Mouse (Mus musculus): Measurements from ENCODE around the gene Utrn. TPM values are rescaled to one million over a fixed set of nuclear protein-coding genes. Genes with fewer than 3 reads are reported as not detected.

Gene Utrn
- polyA plus RNA-seq, 1 experiment, result 14.9 TPM

DNA sequence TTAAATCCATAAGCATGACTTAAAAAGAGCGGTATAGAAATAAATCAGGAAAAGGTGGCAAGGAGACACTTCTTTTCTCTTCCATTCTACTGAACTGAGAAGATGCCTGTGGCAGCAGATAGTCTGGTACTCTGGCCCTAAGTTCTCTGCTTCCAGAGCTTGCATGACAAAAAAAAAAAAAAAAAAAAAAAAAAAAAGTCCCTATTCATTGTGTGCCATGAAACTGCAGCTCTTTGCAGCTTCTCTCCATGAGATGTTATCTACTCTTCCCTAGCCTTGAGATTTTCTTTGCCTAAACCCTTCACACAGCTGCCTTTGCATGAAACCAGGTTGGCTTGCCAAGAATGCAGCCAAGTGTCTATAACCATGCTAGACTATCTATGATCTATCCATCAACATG, 489.0 kb downstream of the Utrn start:
- no peaks in the 10 kb centered on the region; the same call in 1 of the 2 replicates for H3K36me3 ChIP-seq (ENCODE audit: control insufficient read depth, insufficient read depth, low read length)
- no peak for DNase-seq (ENCODE audit: low read depth in 1 of 2, low spot score in 2 of 2)
- H3K4me1 ChIP-seq (ENCODE audit: control insufficient read depth, insufficient read depth, insufficient read length), result no peaks in the 10 kb centered on the region
- no peak overlapping the region for H3K4me3 ChIP-seq (ENCODE audit: extremely low read depth, insufficient read depth, insufficient read length)
- TF ChIP-seq POLR2A (IDR thresholded peaks at IDR 0.05; ENCODE audit: low read depth, low read length), result no peak
- no peak for TF ChIP-seq CTCF (IDR thresholded peaks at IDR 0.05; ENCODE audit: extremely low read depth, insufficient read depth, insufficient read length, insufficient replicate concordance)
- H3K27me3 ChIP-seq (ENCODE audit: control insufficient read depth, insufficient read depth, low read length), result no peaks in the 10 kb centered on the region
- no peak overlapping the region for H3K27ac ChIP-seq (ENCODE audit: insufficient read depth, low read length)
- WGBS, result 96% methylated on average over 1 of the region's 1 CpGs

DNA sequence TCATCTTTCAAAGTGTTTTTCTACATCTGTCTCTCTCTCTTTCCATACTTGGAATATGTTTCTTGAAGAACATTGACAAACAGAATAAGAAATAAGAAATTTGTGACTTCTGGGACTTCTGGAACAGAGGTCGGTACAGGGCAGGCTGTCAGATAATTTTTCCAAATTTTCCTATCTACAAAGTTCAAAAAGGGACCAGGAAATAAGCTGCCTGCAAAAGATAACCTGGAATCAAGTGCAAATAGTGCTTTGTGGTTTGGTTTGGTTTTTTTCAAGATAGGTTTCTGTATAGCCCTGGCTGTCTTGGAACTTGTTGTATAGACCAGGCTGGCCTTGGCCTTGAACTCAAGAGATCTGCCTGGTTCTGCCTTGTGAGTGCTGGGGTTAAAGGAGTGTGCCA, 490.0 kb downstream of the Utrn start:
- no peaks in the 10 kb centered on the region for H3K27me3 ChIP-seq (ENCODE audit: control insufficient read depth, insufficient read depth, low read length)
- H3K4me3 ChIP-seq (ENCODE audit: extremely low read depth, insufficient read depth, insufficient read length), result no peak overlapping the region
- H3K4me1 ChIP-seq (ENCODE audit: control insufficient read depth, insufficient read depth, insufficient read length), result no peaks in the 10 kb centered on the region
- no peak overlapping the region for H3K27ac ChIP-seq (ENCODE audit: insufficient read depth, low read length)
- no peak for DNase-seq (ENCODE audit: low read depth in 1 of 2, low spot score in 2 of 2)
- 78% methylated on average over 1 of the region's 1 CpGs for WGBS
- H3K36me3 ChIP-seq (ENCODE audit: control insufficient read depth, insufficient read depth, low read length), result no peaks in the 10 kb centered on the region
- TF ChIP-seq CTCF (IDR thresholded peaks at IDR 0.05; ENCODE audit: extremely low read depth, insufficient read depth, insufficient read length, insufficient replicate concordance) (no peak), POLR2A (IDR thresholded peaks at IDR 0.05; ENCODE audit: low read depth, low read length) (no peak)

DNA sequence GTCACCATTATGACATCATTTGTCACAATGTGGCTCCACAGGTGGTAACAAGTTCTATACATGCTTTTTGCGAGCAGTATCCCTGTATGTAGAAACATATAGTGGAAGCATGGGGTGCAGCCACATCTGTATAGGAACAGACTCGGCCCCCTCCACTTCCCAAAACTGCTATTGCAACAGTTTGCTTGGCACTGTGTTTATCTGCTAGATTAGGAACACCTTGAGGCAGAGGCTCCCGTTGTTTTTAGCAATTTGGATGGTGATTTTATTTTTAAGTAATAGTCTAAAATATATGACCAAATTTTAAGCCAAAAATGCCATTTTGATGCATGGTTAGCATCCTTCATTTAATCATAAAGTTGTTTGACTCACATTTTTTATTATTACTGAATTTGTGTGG, 491.4 kb downstream of the Utrn start:
- 74% methylated on average over 3 of the region's 3 CpGs for WGBS
- no peaks in the 10 kb centered on the region for H3K4me1 ChIP-seq (ENCODE audit: control insufficient read depth, insufficient read depth, insufficient read length)
- no peak for DNase-seq (ENCODE audit: low read depth in 1 of 2, low spot score in 2 of 2)
- no peak for TF ChIP-seq CTCF (IDR thresholded peaks at IDR 0.05; ENCODE audit: extremely low read depth, insufficient read depth, insufficient read length, insufficient replicate concordance)
- TF ChIP-seq POLR2A (IDR thresholded peaks at IDR 0.05; ENCODE audit: low read depth, low read length), result no peak
- no peak overlapping the region for H3K27ac ChIP-seq (ENCODE audit: insufficient read depth, low read length)
- no peaks in the 10 kb centered on the region for H3K36me3 ChIP-seq (ENCODE audit: control insufficient read depth, insufficient read depth, low read length)
- no peaks in the 10 kb centered on the region for H3K27me3 ChIP-seq (ENCODE audit: control insufficient read depth, insufficient read depth, low read length)
- H3K4me3 ChIP-seq (ENCODE audit: extremely low read depth, insufficient read depth, insufficient read length), result no peak overlapping the region

DNA sequence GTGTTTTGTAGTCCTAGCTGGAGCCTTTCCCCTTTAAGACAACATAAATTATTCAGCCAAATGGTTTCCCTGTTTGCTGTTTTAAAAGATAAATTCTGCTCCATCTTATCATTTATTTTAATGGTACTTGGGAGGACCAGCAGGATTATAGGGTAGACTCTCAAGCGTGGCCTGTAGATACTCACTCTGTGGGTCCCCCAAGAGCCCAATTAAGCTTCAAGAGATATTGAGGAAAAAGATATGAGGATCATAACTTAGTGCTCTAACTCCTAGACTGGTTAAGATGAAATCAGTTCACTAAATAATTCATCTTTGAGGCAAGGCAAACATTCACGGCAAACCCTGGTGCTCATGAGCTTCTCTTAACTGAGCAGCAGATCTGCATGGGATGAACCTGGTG, 493.1 kb downstream of the Utrn start:
- TF ChIP-seq POLR2A (IDR thresholded peaks at IDR 0.05; ENCODE audit: low read depth, low read length), result no peak
- TF ChIP-seq CTCF (IDR thresholded peaks at IDR 0.05; ENCODE audit: extremely low read depth, insufficient read depth, insufficient read length, insufficient replicate concordance), result no peak
- WGBS, result 93% methylated on average over 2 of the region's 2 CpGs
- H3K36me3 ChIP-seq (ENCODE audit: control insufficient read depth, insufficient read depth, low read length), result no peaks in the 10 kb centered on the region
- no peaks in the 10 kb centered on the region for H3K4me1 ChIP-seq (ENCODE audit: control insufficient read depth, insufficient read depth, insufficient read length)
- H3K27ac ChIP-seq (ENCODE audit: insufficient read depth, low read length), result no peak overlapping the region
- no peak overlapping the region for H3K4me3 ChIP-seq (ENCODE audit: extremely low read depth, insufficient read depth, insufficient read length)
- no peak for DNase-seq (ENCODE audit: low read depth in 1 of 2, low spot score in 2 of 2)
- H3K27me3 ChIP-seq (ENCODE audit: control insufficient read depth, insufficient read depth, low read length), result no peaks in the 10 kb centered on the region

DNA sequence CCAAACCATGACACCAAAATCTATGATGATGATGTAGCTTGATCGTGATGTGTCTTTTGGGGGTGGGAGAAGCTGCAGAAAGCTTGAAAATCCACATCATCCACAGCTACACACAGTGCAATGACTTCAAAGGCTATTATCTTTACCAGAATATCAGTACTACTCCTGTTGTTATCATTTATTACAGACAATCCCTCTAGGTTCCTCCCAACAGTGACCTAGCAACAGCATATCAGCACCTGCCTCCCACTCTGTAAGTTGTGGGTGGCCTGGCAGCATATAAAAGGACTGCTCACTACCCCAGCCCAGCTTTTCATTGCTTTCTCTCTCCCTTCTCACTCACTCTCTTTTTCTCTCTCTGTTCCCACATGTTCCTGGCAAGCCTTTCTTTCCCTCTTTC, 494.4 kb downstream of the Utrn start:
- no peak for DNase-seq (ENCODE audit: low read depth in 1 of 2, low spot score in 2 of 2)
- Histone ChIP-seq H3K36me3 (ENCODE audit: control insufficient read depth, insufficient read depth, low read length) (no peaks in the 10 kb centered on the region), H3K4me3 (ENCODE audit: extremely low read depth, insufficient read depth, insufficient read length) (no peak overlapping the region), H3K27ac (ENCODE audit: insufficient read depth, low read length) (no peak overlapping the region), H3K27me3 (ENCODE audit: control insufficient read depth, insufficient read depth, low read length) (no peaks in the 10 kb centered on the region), H3K4me1 (ENCODE audit: control insufficient read depth, insufficient read depth, insufficient read length) (no peaks in the 10 kb centered on the region)
- 85% methylated on average over 1 of the region's 1 CpGs for WGBS
- no peak for TF ChIP-seq CTCF (IDR thresholded peaks at IDR 0.05; ENCODE audit: extremely low read depth, insufficient read depth, insufficient read length, insufficient replicate concordance)
- TF ChIP-seq POLR2A (IDR thresholded peaks at IDR 0.05; ENCODE audit: low read depth, low read length), result no peak

DNA sequence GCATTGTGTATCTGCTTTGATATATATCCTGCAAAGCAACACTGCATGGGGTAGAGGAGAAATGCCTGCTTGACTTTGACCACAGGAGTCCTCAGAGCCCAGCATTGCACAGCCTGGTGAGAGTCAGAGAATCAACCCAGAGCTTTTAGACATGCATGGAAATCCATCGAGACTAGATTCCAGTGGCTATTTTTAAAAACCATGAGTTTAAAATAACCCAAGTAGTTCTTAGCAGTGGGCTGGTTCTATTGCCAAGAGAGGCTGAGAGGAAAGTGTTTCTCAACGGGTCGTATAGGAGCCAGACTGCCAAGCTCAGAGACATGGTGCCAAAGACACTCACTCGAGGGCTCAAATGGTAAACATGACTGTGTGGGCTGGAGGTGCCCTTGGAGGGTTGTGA, 514.6 kb downstream of the Utrn start:
- H3K4me3 ChIP-seq (ENCODE audit: extremely low read depth, insufficient read depth, insufficient read length), result no peak overlapping the region
- H3K27me3 ChIP-seq (ENCODE audit: control insufficient read depth, insufficient read depth, low read length), result no peaks in the 10 kb centered on the region
- no peaks in the 10 kb centered on the region for H3K4me1 ChIP-seq (ENCODE audit: control insufficient read depth, insufficient read depth, insufficient read length)
- TF ChIP-seq CTCF (IDR thresholded peaks at IDR 0.05; ENCODE audit: extremely low read depth, insufficient read depth, insufficient read length, insufficient replicate concordance), result no peak
- no peak for TF ChIP-seq POLR2A (IDR thresholded peaks at IDR 0.05; ENCODE audit: low read depth, low read length)
- no peaks in the 10 kb centered on the region for H3K36me3 ChIP-seq (ENCODE audit: control insufficient read depth, insufficient read depth, low read length)
- DNase-seq (ENCODE audit: low read depth in 1 of 2, low spot score in 2 of 2), result no peak
- no peak overlapping the region for H3K27ac ChIP-seq (ENCODE audit: insufficient read depth, low read length)
- WGBS, result 84% methylated on average over 4 of the region's 4 CpGs

DNA sequence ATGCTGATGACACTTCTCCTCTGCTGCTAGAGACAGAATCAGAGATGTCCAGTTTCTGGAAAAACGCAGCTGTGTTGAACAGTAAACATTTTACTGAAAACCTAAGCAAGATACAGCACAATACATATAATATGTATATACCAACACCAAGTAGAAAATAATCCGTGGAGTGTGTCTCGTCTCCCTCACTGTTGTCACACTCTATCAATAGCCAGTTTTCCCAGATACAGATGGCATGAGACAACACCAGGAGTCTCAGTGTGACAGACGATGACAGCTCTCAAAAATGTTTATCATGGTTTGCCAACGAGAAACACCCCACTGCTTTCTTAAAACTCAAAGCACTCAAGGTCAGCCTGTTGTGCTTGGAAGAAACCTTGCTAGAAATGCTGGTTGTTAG, 515.1 kb downstream of the Utrn start:
- Histone ChIP-seq H3K36me3 (ENCODE audit: control insufficient read depth, insufficient read depth, low read length) (no peaks in the 10 kb centered on the region), H3K4me1 (ENCODE audit: control insufficient read depth, insufficient read depth, insufficient read length) (no peaks in the 10 kb centered on the region), H3K27ac (ENCODE audit: insufficient read depth, low read length) (no peak overlapping the region), H3K27me3 (ENCODE audit: control insufficient read depth, insufficient read depth, low read length) (no peaks in the 10 kb centered on the region), H3K4me3 (ENCODE audit: extremely low read depth, insufficient read depth, insufficient read length) (no peak overlapping the region)
- 83% methylated on average over 5 of the region's 5 CpGs for WGBS
- no peak for DNase-seq (ENCODE audit: low read depth in 1 of 2, low spot score in 2 of 2)
- TF ChIP-seq CTCF (IDR thresholded peaks at IDR 0.05; ENCODE audit: extremely low read depth, insufficient read depth, insufficient read length, insufficient replicate concordance), result no peak
- no peak for TF ChIP-seq POLR2A (IDR thresholded peaks at IDR 0.05; ENCODE audit: low read depth, low read length)

Data from spleen, adult 2 months (tissue).